Mouse (Mus musculus) heart, embryonic 15.5 days (tissue): ENCODE measurements around the gene Leng1. TPM values are rescaled to one million over a fixed set of nuclear protein-coding genes. Genes with fewer than 3 reads are reported as not detected.

Experiments used
- ATAC-seq: fragments of 200-750 bp; cut with Nextera tagmentation; replicated peaks from 2 replicates; pipeline ENCODE4 v1.8.0; 2017; ENCODE audit warnings: low read depth, moderate TSS enrichment; ENCODE audit not compliant: insufficient number of reproducible peaks, insufficient read depth, low FRiP score
- H3K27ac ChIP-seq: fragments of 300-500 bp; sonication (generic); 2 replicates; pipeline ENCODE4 v1.5.1; 2015; ENCODE audit warnings: mild to moderate bottlenecking, inconsistent platforms
- H3K27me3 ChIP-seq: fragments of 300-500 bp; sonication (generic); 2 replicates; pipeline ENCODE4 v1.6.1; 2015; ENCODE audit warnings: inconsistent platforms
- H3K36me3 ChIP-seq: fragments of 300-500 bp; sonication (generic); 2 replicates; pipeline ENCODE4 v1.6.1; 2015; ENCODE audit warnings: mild to moderate bottlenecking, inconsistent platforms
- H3K4me1 ChIP-seq: fragments of 300-500 bp; sonication (generic); replicated peaks from 2 replicates; pipeline ENCODE4 v1.6.1; 2015; ENCODE audit warnings: inconsistent platforms
- H3K4me2 ChIP-seq: fragments of 300-500 bp; sonication (generic); 2 replicates; pipeline ENCODE4 v1.6.1; 2015; ENCODE audit warnings: inconsistent platforms, mild to moderate bottlenecking, moderate library complexity
- H3K4me3 ChIP-seq: fragments of 300-500 bp; sonication (generic); 2 replicates; pipeline ENCODE4 v1.5.1; 2015; ENCODE audit warnings: mild to moderate bottlenecking, inconsistent platforms
- H3K9ac ChIP-seq: fragments of 300-500 bp; sonication (generic); 2 replicates; pipeline ENCODE4 v1.6.1; 2015; ENCODE audit warnings: mild to moderate bottlenecking, inconsistent platforms
- H3K9me3 ChIP-seq: fragments of 300-500 bp; sonication (generic); replicated peaks from 2 replicates; pipeline ENCODE4 v1.6.1; 2016; ENCODE audit warnings: inconsistent platforms
- WGBS: fragments of 180-500 bp; shearing (Covaris S2); methylation state at CpG from one replicate; pipeline ENCODE4 v1.1.7; 2015; ENCODE audit warnings: mixed read lengths; 5-methylcytosine and 5-hydroxymethylcytosine counted together
- microRNA-seq: library from miRNA; unstranded; fragments of <30 nt; microRNA quantifications from one replicate; pipeline ENCODE4, GENCODE M21; 2016
- polyA plus RNA-seq: library from polyadenylated mRNA; unstranded; fragments of >200 nt; fragmentation: Nextera tagmentation; extraction: Ambion mirVana; gene quantifications from 2 replicates; pipeline ENCODE4 v1.2.1, GENCODE M21; 2015

The Leng1 gene
- polyA plus RNA-seq, 1 experiment from 2014 or later, result 19.8 TPM

GRCm38 (mm10) chr7:3617242-3617995 lies 48.2 kb downstream of the Leng1 start, which contains the start of gene Ndufa3:
Ndufa3 (plus strand) TSS chr7:3617373.
- peak; percentile 96 for ATAC-seq
- Histone ChIP-seq H3K27me3 (no peaks in the 10 kb centered on the region), H3K4me1 (peaks cover 10% of the 10 kb centered on the region), H3K9me3 (no peaks in the 10 kb centered on the region), H3K4me3 (peak within 1 kb of the TSS; percentile 81), H3K9ac (peak within 1 kb of the TSS; percentile 85), H3K36me3 (peaks cover 26% of the 10 kb centered on the region; the same call in 1 of the 2 replicates), H3K4me2 (peak within 1 kb of the TSS; percentile 64), H3K27ac (peak within 1 kb of the TSS; percentile 78)
- 1% methylated on average over 32 of the region's 32 CpGs for WGBS

DNA sequence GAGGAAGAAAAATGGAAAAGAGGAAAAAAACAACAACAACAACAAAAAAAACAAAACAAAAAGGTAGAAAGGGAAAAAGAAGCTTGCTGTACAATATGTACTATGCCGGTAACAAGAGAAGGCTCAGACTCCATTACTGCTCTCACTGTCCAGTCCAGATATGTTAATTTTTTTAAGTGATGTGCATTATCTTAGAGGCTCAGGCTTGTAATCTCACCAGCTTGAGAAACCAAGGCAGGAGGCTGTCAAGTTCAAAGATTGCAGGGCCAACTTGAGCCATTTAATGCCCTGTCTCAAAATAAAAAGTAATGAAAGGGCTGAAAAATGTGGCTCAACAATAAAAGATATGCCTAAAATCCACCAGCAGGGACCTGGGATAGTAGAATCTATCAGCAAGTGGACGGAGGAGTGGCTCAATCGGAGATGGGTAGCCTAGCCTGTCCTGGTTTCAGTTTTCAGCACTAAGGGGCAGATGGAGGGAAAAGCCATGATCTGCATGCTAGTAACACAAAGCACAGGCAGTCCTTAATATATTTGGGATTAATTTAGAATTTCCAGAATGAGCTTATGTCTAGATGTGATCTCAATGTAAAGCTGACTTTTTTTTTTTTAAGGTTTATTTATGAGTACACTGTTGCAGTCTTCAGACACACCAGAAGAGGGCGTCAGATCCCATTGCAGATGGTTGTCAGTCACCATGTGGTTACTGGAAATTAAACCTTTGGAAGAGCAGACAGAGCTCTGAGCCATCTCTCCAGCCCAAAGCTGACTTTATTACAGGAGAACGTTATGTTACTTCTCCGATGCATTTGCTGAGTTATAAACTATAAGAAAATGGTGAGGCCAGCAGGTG lies 49.0 kb downstream of the Leng1 start:
- WGBS, result 44% methylated on average over 6 of the region's 6 CpGs

GRCm38 (mm10) chr7:3616057-3616388 lies 49.6 kb downstream of the Leng1 start, which contains the start of gene Oscar:
Oscar (minus strand) TSS chr7:3616157.
- Histone ChIP-seq H3K4me3 (peak within 1 kb of the TSS; percentile 81), H3K36me3 (peaks cover 23% of the 10 kb centered on the region; the same call in 1 of the 2 replicates), H3K27me3 (no peaks in the 10 kb centered on the region), H3K27ac (0 out of 2 replicates have a peak within 1 kb of the TSS, but pooled peaks have one; percentile 78), H3K4me1 (peaks cover 10% of the 10 kb centered on the region), H3K9ac (no peak within 1 kb of the TSS), H3K9me3 (no peaks in the 10 kb centered on the region), H3K4me2 (peak within 1 kb of the TSS; percentile 64)
- 70% methylated on average over 4 of the region's 4 CpGs for WGBS
- ATAC-seq, result no peak

More for the DNA sequence above, 49.0 kb downstream of the Leng1 start:
- Histone ChIP-seq H3K4me3 (peak overlapping the region; percentile 81), H3K4me1 (peaks cover 10% of the 10 kb centered on the region), H3K27me3 (no peaks in the 10 kb centered on the region), H3K4me2 (peak overlapping the region; percentile 64), H3K9ac (no peak overlapping the region; the same call in 1 of the 2 replicates), H3K36me3 (peaks cover 25% of the 10 kb centered on the region; the same call in 1 of the 2 replicates), H3K9me3 (no peaks in the 10 kb centered on the region), H3K27ac (peak overlapping the region; percentile 78; the same call in 1 of the 2 replicates)
- ATAC-seq, result no peak

- no peak overlapping the region for H3K27ac ChIP-seq
Observed at GRCm38 (mm10) chr7:3614021-3614420, 51.6 kb downstream of the Leng1 start.

GRCm38 (mm10) chr7:3611006-3611405 lies 54.6 kb downstream of the Leng1 start:
- 81% methylated on average over 13 of the region's 13 CpGs for WGBS
- Histone ChIP-seq H3K4me1 (0 out of 2 replicates have a peak, but pooled peaks cover 6% of the 10 kb centered on the region), H3K4me2 (no peak overlapping the region), H3K36me3 (no peaks in the 10 kb centered on the region), H3K4me3 (no peak overlapping the region), H3K27me3 (no peaks in the 10 kb centered on the region), H3K9ac (no peak overlapping the region), H3K9me3 (no peaks in the 10 kb centered on the region), H3K27ac (no peak overlapping the region)
- 0 out of 2 replicates have a peak, but pooled peaks have one; percentile 13 for ATAC-seq

More at GRCm38 (mm10) chr7:3614021-3614420, 51.6 kb downstream of the Leng1 start:
- peaks cover 3% of the 10 kb centered on the region; the same call in 1 of the 2 replicates for H3K36me3 ChIP-seq
- no peaks in the 10 kb centered on the region for H3K9me3 ChIP-seq
- peaks cover 13% of the 10 kb centered on the region for H3K4me1 ChIP-seq
- no peak for ATAC-seq
- no peak overlapping the region for H3K4me2 ChIP-seq
- H3K27me3 ChIP-seq, result no peaks in the 10 kb centered on the region
- H3K9ac ChIP-seq, result no peak overlapping the region
- H3K4me3 ChIP-seq, result no peak overlapping the region
- 74% methylated on average over 3 of the region's 3 CpGs for WGBS

DNA sequence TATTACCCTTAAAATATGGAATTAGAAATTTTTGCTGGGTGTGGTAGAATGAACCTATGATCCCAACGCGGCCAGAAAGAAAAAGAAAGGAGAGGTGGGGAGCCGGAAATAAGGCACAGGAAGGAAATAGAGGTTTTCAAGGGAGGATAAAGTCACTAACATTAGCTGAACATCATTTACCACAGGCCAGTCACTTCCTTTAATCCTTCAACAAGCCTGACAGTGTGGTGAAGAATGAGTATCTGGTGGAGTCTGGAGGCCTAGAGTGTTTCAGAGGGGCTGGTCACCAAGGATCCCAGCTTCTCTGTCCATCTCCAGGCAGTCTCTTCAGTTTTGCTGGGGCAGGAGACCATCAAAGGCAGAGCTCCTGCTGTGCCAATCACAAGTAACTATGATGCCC lies 55.2 kb downstream of the Leng1 start:
- 85% methylated on average over 3 of the region's 3 CpGs for WGBS
- Histone ChIP-seq H3K9me3 (no peaks in the 10 kb centered on the region), H3K27ac (no peak overlapping the region), H3K36me3 (no peaks in the 10 kb centered on the region), H3K4me3 (no peak overlapping the region), H3K27me3 (no peaks in the 10 kb centered on the region), H3K9ac (no peak overlapping the region), H3K4me2 (no peak overlapping the region), H3K4me1 (0 out of 2 replicates have a peak, but pooled peaks cover 6% of the 10 kb centered on the region)
- no peak for ATAC-seq

Small RNA genes within 50 kb of the gene (microRNA-seq; reads per million reads assigned to microRNA genes)
- 2.5 reads per million, percentile 7 among the genes with 10 or more reads in this experiment for gene Mir3572

Other genes starting within 250 kb of the Leng1 start
- gene Cacng6, start 241.6 kb downstream of the Leng1 start, polyA plus RNA-seq, result 17.8 and 20.7 TPM in 2 replicates
- gene Tarm1, start 163.2 kb downstream of the Leng1 start, polyA plus RNA-seq, result 0.24 TPM in 1 of 2 replicates, not detected in the other
- 0.18 TPM in 1 of 2 replicates, not detected in the other for gene Oscar, start 49.7 kb downstream of the Leng1 start, polyA plus RNA-seq
- gene Ndufa3, start 48.5 kb downstream of the Leng1 start, polyA plus RNA-seq, result 670 and 765 TPM in 2 replicates
- 14.2 and 18.6 TPM in 2 replicates for gene Tfpt, start 35.9 kb downstream of the Leng1 start, polyA plus RNA-seq
- 50.2 and 64.3 TPM in 2 replicates for gene Prpf31, start 35.9 kb downstream of the Leng1 start, polyA plus RNA-seq
- 26.2 and 34.7 TPM in 2 replicates for gene Cnot3, start 20.6 kb downstream of the Leng1 start, polyA plus RNA-seq
- 4.1 and 7.8 TPM in 2 replicates for gene Tmc4, start 11.7 kb upstream of the Leng1 start, polyA plus RNA-seq
- 198 and 226 TPM in 2 replicates for gene Tsen34, start 27.0 kb upstream of the Leng1 start, polyA plus RNA-seq
- gene Mboat7, start 27.7 kb upstream of the Leng1 start, polyA plus RNA-seq, result 30.1 and 44.1 TPM in 2 replicates
- gene Rps9, start 38.2 kb upstream of the Leng1 start, polyA plus RNA-seq, result 826 and 843 TPM in 2 replicates
- gene Pirb, start 54.6 kb upstream of the Leng1 start, polyA plus RNA-seq, result 0.86 and 1.2 TPM in 2 replicates
- gene Gm15448, start 159.8 kb upstream of the Leng1 start, polyA plus RNA-seq, result not detected in 2 replicates
- gene Pira2, start 179.2 kb upstream of the Leng1 start, polyA plus RNA-seq, result 0.08 and 0.38 TPM in 2 replicates
- 0.44 TPM in 1 of 2 replicates, not detected in the other for gene Gm14548, start 232.3 kb upstream of the Leng1 start, polyA plus RNA-seq
- 0.10 and 0.16 TPM in 2 replicates for gene Lilra6, start 249.7 kb upstream of the Leng1 start, polyA plus RNA-seq